Mouse (Mus musculus): ENCODE data around the gene Olfr498. TPM values are rescaled to one million over a fixed set of nuclear protein-coding genes. Genes with fewer than 3 reads are reported as not detected.

The Olfr498 gene
- not detected in 2 replicates for polyA plus RNA-seq (2014; fragmentation: Nextera tagmentation; extraction: Ambion mirVana)

- no peak for ATAC-seq (ENCODE audit: insufficient number of reproducible peaks, insufficient read depth, low FRiP score, low read depth)
- Histone ChIP-seq H3K27ac (ENCODE audit: low read length) (no peak within 1 kb of the TSS), H3K4me1 (ENCODE audit: control insufficient read depth, insufficient read depth, low read length) (no peaks in the 10 kb centered on the region), H3K36me3 (ENCODE audit: control insufficient read depth, insufficient read depth, low read length) (no peaks in the 10 kb centered on the region), H3K27me3 (ENCODE audit: control insufficient read depth, insufficient read depth, low read length) (no peaks in the 10 kb centered on the region), H3K4me2 (replicated peaks; ENCODE audit: low read depth, low read length) (no peak within 1 kb of the TSS), H3K4me3 (ENCODE audit: low read depth, low read length) (no peak within 1 kb of the TSS), H3K9me3 (ENCODE audit: control insufficient read depth, low read depth, low read length) (no peaks in the 10 kb centered on the region), H3K9ac (replicated peaks; ENCODE audit: low read depth, low read length) (no peak within 1 kb of the TSS)
- WGBS, result 98% methylated on average over 1 of the region's 1 CpGs
These were observed at the start of gene Olfr498 for GRCm38 (mm10) chr7:108465026-108465425. Gene Olfr498, plus strand, starts transcription at chr7:108465326.

GRCm38 (mm10) chr7:108420121-108420520 lies 45.0 kb upstream of the Olfr498 start, which contains the start of gene Olfr497:
Gene Olfr497, plus strand, starts transcription at chr7:108420421.
- Histone ChIP-seq H3K27me3 (ENCODE audit: control insufficient read depth, insufficient read depth, low read length) (no peaks in the 10 kb centered on the region), H3K4me3 (ENCODE audit: low read depth, low read length) (no peak within 1 kb of the TSS), H3K36me3 (ENCODE audit: control insufficient read depth, insufficient read depth, low read length) (no peaks in the 10 kb centered on the region), H3K9me3 (ENCODE audit: control insufficient read depth, low read depth, low read length) (no peaks in the 10 kb centered on the region), H3K4me1 (ENCODE audit: control insufficient read depth, insufficient read depth, low read length) (no peaks in the 10 kb centered on the region), H3K4me2 (replicated peaks; ENCODE audit: low read depth, low read length) (no peak within 1 kb of the TSS), H3K9ac (replicated peaks; ENCODE audit: low read depth, low read length) (no peak within 1 kb of the TSS), H3K27ac (ENCODE audit: low read length) (no peak within 1 kb of the TSS)
- WGBS, result 70% methylated on average over 2 of the region's 2 CpGs
- no peak for ATAC-seq (ENCODE audit: insufficient number of reproducible peaks, insufficient read depth, low FRiP score, low read depth)

Other genes with a start within 250 kb of the Olfr498 start
- not detected in 2 replicates for gene Olfr488, start 207.0 kb upstream of the Olfr498 start, polyA plus RNA-seq (2014; fragmentation: Nextera tagmentation; extraction: Ambion mirVana)
- gene Olfr490, start 176.4 kb upstream of the Olfr498 start, polyA plus RNA-seq (2014; fragmentation: Nextera tagmentation; extraction: Ambion mirVana), result not detected in 2 replicates
- not detected in 2 replicates for gene Olfr491, start 151.9 kb upstream of the Olfr498 start, polyA plus RNA-seq (2014; fragmentation: Nextera tagmentation; extraction: Ambion mirVana)
- gene Olfr492, start 141.7 kb upstream of the Olfr498 start, polyA plus RNA-seq (2014; fragmentation: Nextera tagmentation; extraction: Ambion mirVana), result not detected in 2 replicates
- not detected in 2 replicates for gene Olfr493, start 118.3 kb upstream of the Olfr498 start, polyA plus RNA-seq (2014; fragmentation: Nextera tagmentation; extraction: Ambion mirVana)
- gene Olfr494, start 100.0 kb upstream of the Olfr498 start, polyA plus RNA-seq (2014; fragmentation: Nextera tagmentation; extraction: Ambion mirVana), result not detected in 2 replicates
- not detected in 2 replicates for gene Olfr495, start 72.2 kb upstream of the Olfr498 start, polyA plus RNA-seq (2014; fragmentation: Nextera tagmentation; extraction: Ambion mirVana)
- not detected in 2 replicates for gene Olfr497, start 44.9 kb upstream of the Olfr498 start, polyA plus RNA-seq (2014; fragmentation: Nextera tagmentation; extraction: Ambion mirVana)
- not detected in 2 replicates for gene Olfr502, start 59.7 kb downstream of the Olfr498 start, polyA plus RNA-seq (2014; fragmentation: Nextera tagmentation; extraction: Ambion mirVana)
- gene Olfr503, start 79.2 kb downstream of the Olfr498 start, polyA plus RNA-seq (2014; fragmentation: Nextera tagmentation; extraction: Ambion mirVana), result not detected in 2 replicates
- not detected in 2 replicates for gene Olfr504, start 100.5 kb downstream of the Olfr498 start, polyA plus RNA-seq (2014; fragmentation: Nextera tagmentation; extraction: Ambion mirVana)
- gene Olfr506, start 145.5 kb downstream of the Olfr498 start, polyA plus RNA-seq (2014; fragmentation: Nextera tagmentation; extraction: Ambion mirVana), result 0.07 TPM in 1 of 2 replicates, not detected in the other
- gene Olfr507, start 156.5 kb downstream of the Olfr498 start, polyA plus RNA-seq (2014; fragmentation: Nextera tagmentation; extraction: Ambion mirVana), result not detected in 2 replicates
- gene Olfr508, start 164.7 kb downstream of the Olfr498 start, polyA plus RNA-seq (2014; fragmentation: Nextera tagmentation; extraction: Ambion mirVana), result not detected in 2 replicates
- not detected in 2 replicates for gene Olfr509, start 186.6 kb downstream of the Olfr498 start, polyA plus RNA-seq (2014; fragmentation: Nextera tagmentation; extraction: Ambion mirVana)
- gene Olfr510, start 201.1 kb downstream of the Olfr498 start, polyA plus RNA-seq (2014; fragmentation: Nextera tagmentation; extraction: Ambion mirVana), result not detected in 2 replicates
- not detected in 2 replicates for gene Olfr512, start 248.0 kb downstream of the Olfr498 start, polyA plus RNA-seq (2014; fragmentation: Nextera tagmentation; extraction: Ambion mirVana)

Data from stomach, embryonic 14.5 days (tissue).